Mouse (Mus musculus) limb, embryonic 11.5 days (tissue): Measurements from ENCODE around the gene C1qb. TPM values are rescaled to one million over a fixed set of nuclear protein-coding genes. Genes with fewer than 3 reads are reported as not detected.

Source experiments
- ATAC-seq: fragments of 200-750 bp; cut with Nextera tagmentation; 2 replicates; pipeline ENCODE4 v1.8.0; 2017; ENCODE audit warnings: low read depth; ENCODE audit not compliant: insufficient number of reproducible peaks, low FRiP score, low TSS enrichment
- DNase-seq: peaks from one replicate; pipeline ENCODE4 v3.0.0-alpha.2; 2015; ENCODE audit warnings: low spot score
- H3K27ac ChIP-seq: fragments of 300-500 bp; sonication (generic); replicated peaks from 2 replicates; pipeline ENCODE4 v1.5.1; 2014; ENCODE audit warnings: low read depth, mild to moderate bottlenecking, low read length
- H3K27me3 ChIP-seq: fragments of 300-500 bp; sonication (generic); 2 replicates; pipeline ENCODE4 v1.6.1; 2014; ENCODE audit warnings: mild to moderate bottlenecking, low read length, mixed read lengths; ENCODE audit not compliant: control insufficient read depth, insufficient read depth
- H3K36me3 ChIP-seq: fragments of 300-500 bp; sonication (generic); 2 replicates; pipeline ENCODE4 v1.6.1; 2014; ENCODE audit warnings: mild to moderate bottlenecking, low read length, moderate library complexity, mixed read lengths; ENCODE audit not compliant: control insufficient read depth, insufficient read depth
- H3K4me1 ChIP-seq: fragments of 300-500 bp; sonication (generic); 2 replicates; pipeline ENCODE4 v1.6.1; 2014; ENCODE audit warnings: low read length, mixed read lengths; ENCODE audit not compliant: control insufficient read depth, insufficient read depth
- H3K4me2 ChIP-seq: fragments of 300-500 bp; sonication (generic); 2 replicates; pipeline ENCODE4 v1.6.1; 2014; ENCODE audit warnings: low read depth, mild to moderate bottlenecking, moderate library complexity; ENCODE audit not compliant: severe bottlenecking
- H3K4me3 ChIP-seq: fragments of 300-500 bp; sonication (generic); 2 replicates; pipeline ENCODE4 v1.5.1; 2014; ENCODE audit warnings: low read depth, low read length
- H3K9ac ChIP-seq: fragments of 300-500 bp; sonication (generic); 2 replicates; pipeline ENCODE4 v1.6.1; 2014; ENCODE audit warnings: mild to moderate bottlenecking, low read length
- H3K9me3 ChIP-seq: fragments of 300-500 bp; sonication (generic); 2 replicates; pipeline ENCODE4 v1.6.1; 2016; ENCODE audit warnings: low read length; ENCODE audit not compliant: control insufficient read depth
- WGBS: fragments of 180-500 bp; shearing (Covaris S2); extraction: QIAGEN DNeasy Blood & Tissue Kit; methylation state at CpG from one replicate; pipeline ENCODE4 v1.1.7; 2014; 5-methylcytosine and 5-hydroxymethylcytosine counted together
- polyA plus RNA-seq: library from polyadenylated mRNA; unstranded; fragments of >200 nt; fragmentation: Nextera tagmentation; extraction: Ambion mirVana; gene quantifications from 2 replicates; pipeline ENCODE4 v1.2.1, GENCODE M21; 2014

Gene C1qb
- polyA plus RNA-seq, 1 experiment from 2014 or later: 16.4 TPM

DNA sequence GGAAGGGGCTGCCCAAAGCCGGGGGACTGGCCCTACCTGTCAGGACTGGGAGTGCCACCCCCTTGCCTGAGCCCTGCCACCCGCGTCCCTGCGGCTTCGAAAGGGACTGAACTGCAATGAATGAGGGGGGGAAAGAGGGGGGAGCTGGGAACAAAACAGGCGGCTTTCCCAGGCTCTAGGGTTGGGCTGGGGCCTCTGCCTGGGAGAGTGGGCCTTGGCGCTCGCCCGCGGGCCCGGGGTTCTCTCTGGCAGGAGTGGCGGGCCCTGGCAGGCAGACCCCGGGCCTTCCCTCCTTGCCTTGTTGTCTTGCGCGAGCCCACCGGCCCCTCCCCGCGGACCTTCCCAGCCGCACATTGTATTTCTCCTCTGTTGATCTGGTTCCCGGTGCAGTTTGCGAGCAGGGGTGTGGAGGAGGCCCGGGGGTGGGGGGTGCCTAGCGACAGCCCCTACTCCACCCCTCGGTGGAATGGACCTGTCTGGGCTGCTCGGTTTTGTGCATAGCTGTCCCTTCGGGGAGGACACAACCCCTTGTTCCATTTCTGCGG lies 49.5 kb downstream of the C1qb start:
- peaks cover 17% of the 10 kb centered on the region for H3K27me3 ChIP-seq
- peak overlapping the region; percentile 68 for H3K27ac ChIP-seq
- peak overlapping the region; percentile 86 for H3K9ac ChIP-seq
- peak; percentile 52 for ATAC-seq
- H3K4me3 ChIP-seq: peak overlapping the region; percentile 83
- WGBS: 3% methylated on average over 15 of the region's 27 CpGs
- H3K4me2 ChIP-seq: peak overlapping the region; percentile 89
- no peak for DNase-seq
- peaks cover 33% of the 10 kb centered on the region for H3K4me1 ChIP-seq
- no peaks in the 10 kb centered on the region for H3K9me3 ChIP-seq
- H3K36me3 ChIP-seq: no peaks in the 10 kb centered on the region

DNA sequence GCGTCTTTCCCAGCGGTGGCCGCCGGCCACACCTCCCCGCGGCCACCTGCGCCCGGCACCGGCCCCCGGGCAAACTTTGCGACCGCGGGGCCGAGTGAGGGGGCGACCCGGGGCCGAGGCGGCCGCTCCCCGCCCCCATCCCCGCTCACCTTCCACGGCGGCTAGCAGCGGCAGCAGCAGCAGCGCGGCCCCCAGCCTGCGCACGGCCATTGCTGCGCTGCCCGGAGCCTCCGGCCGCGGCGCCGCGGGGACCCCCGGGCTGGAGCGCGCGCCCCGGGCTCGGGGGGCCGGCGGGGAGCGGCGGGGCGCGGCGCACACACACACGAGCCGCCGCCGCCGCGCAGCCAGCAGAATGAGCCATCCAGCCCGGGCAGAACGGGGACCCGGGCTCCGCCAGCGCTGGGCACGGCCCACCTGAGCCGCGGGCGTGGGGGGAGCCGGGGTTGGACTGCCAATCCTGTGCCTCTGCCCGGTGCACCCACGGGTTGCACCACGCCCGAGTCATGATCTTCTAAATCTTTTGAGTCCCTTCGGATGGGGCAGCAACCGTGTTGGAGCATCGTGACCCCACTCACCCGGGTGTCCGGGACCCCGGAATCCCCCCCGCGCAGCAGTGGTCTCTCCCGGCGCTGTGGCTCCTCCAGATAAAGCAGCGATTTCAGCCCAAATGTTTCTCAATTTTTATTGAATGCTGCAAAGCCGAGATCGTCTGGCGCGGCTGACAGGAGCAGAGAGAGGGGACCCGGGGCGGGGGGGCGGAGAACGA lies 50.2 kb downstream of the C1qb start, which contains the start of gene Ephb2:
Ephb2 (minus strand) TSS at position 368 of the 766 bp plus-strand sequence.
- H3K4me3 ChIP-seq: peak within 1 kb of the TSS; percentile 83
- H3K9ac ChIP-seq: peak within 1 kb of the TSS; percentile 86
- H3K9me3 ChIP-seq: no peaks in the 10 kb centered on the region
- under 1% methylated on average over 72 of the region's 88 CpGs for WGBS
- H3K27ac ChIP-seq: peak within 1 kb of the TSS; percentile 68
- peak; percentile 88 for DNase-seq
- H3K36me3 ChIP-seq: no peaks in the 10 kb centered on the region
- H3K27me3 ChIP-seq: peaks cover 17% of the 10 kb centered on the region
- peak within 1 kb of the TSS; percentile 89 for H3K4me2 ChIP-seq
- ATAC-seq: peak; percentile 73
- peaks cover 36% of the 10 kb centered on the region for H3K4me1 ChIP-seq

DNA sequence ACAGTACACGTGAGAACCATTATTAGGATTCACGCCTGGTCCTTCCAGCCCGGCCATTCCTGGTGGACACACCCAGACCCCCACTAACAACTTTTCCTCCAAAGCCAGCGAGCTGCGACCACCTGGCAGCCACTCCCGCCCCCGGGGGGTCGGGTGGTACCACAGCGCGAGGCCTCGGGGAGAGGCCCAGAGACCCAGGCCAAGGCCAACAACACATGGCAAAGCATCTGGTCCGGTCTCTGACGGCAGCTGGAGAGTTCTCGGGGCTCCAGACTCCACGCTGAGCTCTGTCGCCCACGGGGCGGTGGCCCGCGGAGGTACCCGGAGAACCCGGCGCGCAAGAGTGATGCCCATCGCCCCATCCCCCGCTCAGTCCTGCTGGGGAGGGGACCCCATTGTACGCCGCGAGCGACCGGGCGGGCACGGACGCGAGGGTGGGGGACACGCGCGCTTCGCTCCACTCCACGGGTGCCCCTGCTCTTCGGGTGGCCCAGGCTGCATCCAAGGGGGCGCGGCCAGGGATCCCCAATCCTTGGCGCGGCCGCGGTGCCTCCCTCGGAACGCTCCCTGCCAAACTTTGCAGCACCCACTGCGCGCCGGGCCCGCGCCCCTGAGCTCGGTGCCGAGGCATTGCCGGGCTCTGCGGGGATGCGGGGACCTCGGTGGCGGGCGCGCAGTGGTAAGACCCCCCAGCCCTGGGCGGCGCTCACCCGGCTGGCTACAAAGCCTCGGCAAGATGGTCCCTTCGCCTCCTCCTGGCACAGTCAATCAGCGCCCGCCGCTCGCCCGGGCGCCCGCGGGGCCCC lies 51.0 kb downstream of the C1qb start:
- WGBS: 0% methylated on average over 71 of the region's 76 CpGs
- Histone ChIP-seq H3K36me3 (no peaks in the 10 kb centered on the region), H3K9ac (peak overlapping the region; percentile 86), H3K4me2 (peak overlapping the region; percentile 89), H3K4me3 (peak overlapping the region; percentile 83), H3K27ac (peak overlapping the region; percentile 68; the same call in 1 of the 2 replicates), H3K9me3 (no peaks in the 10 kb centered on the region), H3K4me1 (peaks cover 44% of the 10 kb centered on the region), H3K27me3 (peaks cover 16% of the 10 kb centered on the region)
- DNase-seq (peak; percentile 54), ATAC-seq (no peak)

- Histone ChIP-seq H3K36me3 (no peaks in the 10 kb centered on the region), H3K9me3 (no peaks in the 10 kb centered on the region), H3K4me2 (peak overlapping the region; percentile 89), H3K9ac (peak overlapping the region; percentile 86), H3K4me1 (peaks cover 50% of the 10 kb centered on the region), H3K4me3 (peak overlapping the region; percentile 83), H3K27me3 (peaks cover 15% of the 10 kb centered on the region), H3K27ac (no peak overlapping the region)
- DNase-seq (no peak), ATAC-seq (no peak)
- WGBS: 4% methylated on average over 12 of the region's 12 CpGs
These were observed 51.6 kb downstream of the C1qb start for GRCm38 (mm10) chr4:136834439-136834814.

GRCm38 (mm10) chr4:136833619-136834351 lies 52.2 kb downstream of the C1qb start:
- Histone ChIP-seq H3K4me1 (peaks cover 56% of the 10 kb centered on the region), H3K9me3 (no peaks in the 10 kb centered on the region), H3K27me3 (peaks cover 10% of the 10 kb centered on the region), H3K27ac (no peak overlapping the region), H3K36me3 (no peaks in the 10 kb centered on the region), H3K9ac (no peak overlapping the region; the same call in 1 of the 2 replicates), H3K4me2 (peak overlapping the region; percentile 89), H3K4me3 (peak overlapping the region; percentile 83)
- WGBS: 52% methylated on average over 21 of the region's 21 CpGs
- no peak for ATAC-seq
- no peak for DNase-seq

DNA sequence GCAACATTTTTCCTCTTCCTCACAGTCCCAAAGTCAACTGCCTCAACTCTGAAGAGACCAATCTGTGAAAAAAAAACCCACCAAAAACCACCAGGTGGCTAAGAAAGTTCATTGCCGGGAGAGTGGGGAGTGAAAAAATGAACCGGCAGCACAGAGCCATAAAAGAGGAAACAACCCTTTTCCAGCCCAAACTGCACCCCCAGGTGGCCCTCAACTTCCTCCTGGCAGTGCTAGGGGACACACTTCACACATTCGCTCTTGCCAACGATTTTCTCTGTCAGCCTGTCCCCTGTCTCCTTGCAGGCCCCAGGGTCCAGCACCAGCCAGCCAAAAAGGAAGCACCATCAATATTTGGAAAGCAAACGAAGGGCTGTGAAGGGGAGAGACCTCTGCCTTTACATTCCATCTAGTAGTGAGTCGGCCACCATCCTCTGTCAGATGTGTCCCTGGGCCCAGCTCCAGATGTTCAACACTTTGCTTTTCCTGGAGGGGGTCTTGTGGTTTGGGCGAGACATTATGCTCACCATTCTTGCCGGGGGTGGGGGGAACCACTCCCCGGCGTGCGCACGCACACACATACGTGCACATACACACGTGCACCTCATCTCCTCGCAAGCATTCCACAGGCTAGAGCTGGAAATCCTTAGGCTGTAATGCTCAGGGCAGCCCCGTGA lies 53.3 kb downstream of the C1qb start:
- Histone ChIP-seq H3K4me3 (no peak overlapping the region), H3K4me1 (peaks cover 59% of the 10 kb centered on the region), H3K9me3 (no peaks in the 10 kb centered on the region), H3K27ac (no peak overlapping the region), H3K27me3 (peaks cover 2% of the 10 kb centered on the region; the same call in 1 of the 2 replicates), H3K36me3 (no peaks in the 10 kb centered on the region), H3K4me2 (no peak overlapping the region), H3K9ac (no peak overlapping the region)
- DNase-seq (no peak), ATAC-seq (no peak)
- WGBS: 56% methylated on average over 16 of the region's 16 CpGs

DNA sequence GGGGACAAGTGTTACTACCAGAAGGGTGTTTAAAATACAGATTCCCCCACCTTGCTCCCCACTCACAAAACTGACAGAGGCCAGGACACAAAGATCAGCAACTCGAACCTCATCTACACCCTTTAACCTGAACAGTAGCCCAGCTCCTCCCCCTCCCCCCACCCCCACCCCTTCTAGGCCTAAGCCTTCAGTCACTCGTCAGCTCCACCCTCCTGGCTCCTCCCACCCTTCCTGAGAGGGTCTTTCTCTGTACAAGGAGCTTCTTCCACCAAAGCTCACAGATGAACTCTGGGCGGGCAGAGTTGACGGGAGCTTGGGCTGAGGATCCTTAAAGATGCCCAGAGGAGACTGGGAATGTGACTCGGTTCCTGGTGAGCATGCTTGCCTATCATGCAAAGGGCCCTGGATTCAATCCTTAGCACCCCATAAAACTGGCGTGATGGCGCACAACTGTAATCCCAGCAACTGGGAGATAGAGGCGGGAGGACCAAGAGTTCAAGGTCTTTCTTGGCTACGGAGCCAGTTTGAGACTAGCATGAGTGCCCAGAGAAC lies 55.6 kb downstream of the C1qb start:
- 21% methylated on average over 9 of the region's 9 CpGs for WGBS
- H3K4me2 ChIP-seq: no peak overlapping the region; the same call in 1 of the 2 replicates
- H3K27ac ChIP-seq: no peak overlapping the region
- no peak for ATAC-seq
- peaks cover 50% of the 10 kb centered on the region for H3K4me1 ChIP-seq
- H3K4me3 ChIP-seq: no peak overlapping the region
- no peaks in the 10 kb centered on the region; the same call in 1 of the 2 replicates for H3K27me3 ChIP-seq
- no peak overlapping the region for H3K9ac ChIP-seq
- DNase-seq: peak; percentile 58
- no peaks in the 10 kb centered on the region for H3K9me3 ChIP-seq
- no peaks in the 10 kb centered on the region for H3K36me3 ChIP-seq
